Mouse (Mus musculus): ENCODE measurements around the gene Tfb2m.
A peak's percentile ranks its signal among the peaks of the same experiment; 100 is the strongest.

The Tfb2m gene

DNA sequence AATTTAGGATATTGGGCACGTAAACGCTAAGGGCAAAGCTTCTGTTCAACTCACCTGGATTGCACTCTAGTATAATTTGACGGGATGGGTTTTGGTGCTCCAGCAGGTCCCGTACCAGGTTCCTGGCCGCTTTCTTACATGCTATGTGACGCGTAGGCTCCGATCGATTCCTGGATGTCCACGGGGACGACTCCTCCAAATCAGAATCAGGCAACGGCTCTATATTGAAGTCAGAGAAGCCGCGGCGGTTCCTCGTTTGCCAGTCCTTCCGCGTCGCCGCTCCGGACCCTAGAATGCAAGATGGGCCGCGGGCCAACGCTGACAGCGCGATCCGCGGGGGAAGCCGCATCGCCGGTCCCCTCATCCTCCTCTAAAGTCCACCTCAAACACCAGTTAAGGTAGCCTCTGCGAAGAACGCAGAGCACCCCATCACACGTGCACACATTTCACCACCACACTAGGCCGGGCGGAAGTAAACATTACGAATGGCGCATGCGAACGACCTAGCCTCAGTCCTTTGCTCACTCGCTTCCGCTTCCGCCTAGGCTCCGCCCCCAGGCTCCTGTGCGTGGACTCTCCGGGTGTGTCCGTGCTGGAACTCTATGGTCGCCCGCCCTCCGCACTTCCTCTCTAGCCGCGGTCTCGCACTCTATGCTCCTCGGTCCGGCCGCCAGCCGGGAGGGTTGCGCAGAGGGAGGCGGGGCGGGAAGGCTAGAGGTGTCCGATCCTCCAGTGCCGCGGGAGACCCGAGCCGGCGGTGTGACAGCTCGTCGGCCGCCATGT, at the start of gene Tfb2m, which contains the start of gene Cnst:
Gene Tfb2m, minus strand, starts transcription at position 500 of the 783 bp plus-strand sequence.
Gene Cnst, plus strand, starts transcription at position 603 of the 783 bp plus-strand sequence.
- DNase-seq (ENCODE audit: low read depth), result peak; percentile 96

DNA sequence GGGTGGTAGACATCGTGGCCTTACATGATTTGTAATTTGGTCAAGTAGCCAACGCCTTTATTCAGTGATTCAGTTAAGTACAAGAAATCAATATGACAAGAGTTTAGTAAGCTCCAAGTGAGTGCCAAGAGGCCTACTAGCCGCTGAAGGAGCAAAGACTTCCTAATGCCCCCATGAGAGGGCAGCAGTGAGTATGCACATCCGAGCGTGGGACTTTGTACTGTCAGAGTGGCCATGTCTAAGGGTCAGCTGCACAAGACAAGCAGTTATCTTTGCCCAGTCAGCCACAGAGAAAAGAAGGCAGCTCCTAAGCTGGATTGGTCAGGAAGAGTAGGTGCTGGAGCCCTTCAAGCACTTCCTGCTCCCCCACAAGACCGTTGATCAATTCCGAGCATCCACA, 46.9 kb upstream of the Tfb2m start:
- peak; percentile 37 for DNase-seq (ENCODE audit: low read depth)

DNA sequence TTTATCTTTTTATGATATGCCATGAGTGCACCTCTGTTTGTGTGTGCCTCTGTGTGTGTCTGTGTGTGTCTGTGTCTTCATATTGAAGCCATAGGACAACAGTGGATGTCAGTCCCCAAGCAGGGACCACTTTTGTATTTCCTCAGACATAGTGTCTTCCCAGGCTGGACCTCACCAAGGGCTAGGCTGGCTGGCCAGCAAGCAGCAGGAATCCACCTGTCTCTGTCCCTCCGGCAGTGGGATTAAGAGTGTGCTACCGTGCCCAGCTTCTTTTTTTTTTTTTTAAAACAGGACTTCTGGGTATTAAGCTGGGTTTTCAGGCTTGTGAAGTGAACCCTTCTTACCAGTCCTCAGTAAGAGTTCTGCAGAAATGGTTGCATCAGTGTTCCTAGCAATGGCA, 46.1 kb upstream of the Tfb2m start:
- DNase-seq (ENCODE audit: low read depth), result no peak

DNA sequence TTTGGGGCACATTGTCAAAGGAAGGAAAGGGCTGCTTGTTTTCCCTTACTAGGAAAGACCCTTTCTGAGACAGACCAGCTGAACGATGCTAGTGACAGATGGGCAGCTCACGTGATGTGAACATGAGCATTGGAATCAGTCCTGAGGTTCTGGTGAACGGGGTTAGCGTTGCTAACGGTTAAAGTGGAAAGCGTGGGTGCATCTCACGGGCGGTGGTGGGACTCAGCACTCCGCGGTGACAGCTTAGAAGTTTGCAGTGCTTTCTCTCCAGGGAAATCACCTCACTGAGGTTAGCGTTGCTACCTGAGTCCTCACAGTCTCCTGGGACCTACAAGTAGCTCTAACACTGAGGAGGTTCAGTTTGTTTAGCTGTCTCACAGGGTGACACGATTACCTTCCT, 45.6 kb upstream of the Tfb2m start:
- no peak for DNase-seq (ENCODE audit: low read depth)

DNA sequence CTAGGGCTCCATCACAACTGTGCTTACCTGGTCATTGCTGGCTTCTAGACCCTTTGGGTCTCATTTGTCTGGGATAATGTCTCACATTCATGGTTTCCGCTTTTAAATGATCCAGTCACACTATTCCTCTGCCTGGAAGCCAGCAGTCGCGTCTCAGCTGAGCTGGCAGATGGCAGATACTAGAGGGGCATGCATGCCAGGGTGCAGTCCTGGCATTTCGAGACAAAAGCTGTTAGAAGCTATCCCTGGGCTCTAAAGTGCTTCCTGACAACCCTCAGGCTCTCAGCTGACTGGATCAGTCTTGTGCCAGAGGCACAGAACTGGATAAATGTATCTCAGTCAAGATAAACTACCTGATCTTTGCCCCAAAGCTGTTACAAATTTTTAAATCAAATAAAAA, 42.2 kb upstream of the Tfb2m start:
- no peak for DNase-seq (ENCODE audit: low read depth)

DNA sequence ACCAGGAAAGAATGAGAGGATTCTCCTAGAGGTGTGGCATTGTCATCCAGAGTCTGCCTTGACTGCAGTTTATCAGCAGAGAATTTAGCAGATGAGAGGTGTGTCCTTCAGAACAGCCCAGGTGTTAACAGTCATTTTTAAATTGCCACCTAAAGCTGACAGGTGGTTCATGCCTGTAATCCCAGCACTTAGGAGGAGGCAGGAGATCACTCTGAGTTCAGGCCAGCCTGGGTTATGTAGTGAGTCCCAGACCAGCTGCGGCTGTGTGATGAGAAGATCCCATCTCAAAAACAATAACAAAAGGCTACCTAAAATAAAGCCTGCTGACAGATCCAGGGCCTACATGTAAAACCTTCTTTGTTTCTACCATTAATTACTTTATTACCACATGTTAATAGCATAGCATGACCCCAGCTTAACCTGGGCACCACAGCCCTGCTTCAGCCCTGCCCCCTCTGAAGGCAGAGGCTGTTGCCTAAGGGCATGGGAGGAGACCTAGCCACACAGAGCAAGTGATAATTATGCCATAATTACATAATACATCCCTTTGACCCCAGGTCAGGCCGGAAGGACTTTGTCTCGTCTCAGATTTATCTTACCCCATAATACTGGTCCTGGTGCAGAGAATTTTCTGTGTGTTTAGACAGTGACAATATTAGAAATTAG, 40.5 kb upstream of the Tfb2m start:
- DNase-seq (ENCODE audit: low read depth), result no peak

DNA sequence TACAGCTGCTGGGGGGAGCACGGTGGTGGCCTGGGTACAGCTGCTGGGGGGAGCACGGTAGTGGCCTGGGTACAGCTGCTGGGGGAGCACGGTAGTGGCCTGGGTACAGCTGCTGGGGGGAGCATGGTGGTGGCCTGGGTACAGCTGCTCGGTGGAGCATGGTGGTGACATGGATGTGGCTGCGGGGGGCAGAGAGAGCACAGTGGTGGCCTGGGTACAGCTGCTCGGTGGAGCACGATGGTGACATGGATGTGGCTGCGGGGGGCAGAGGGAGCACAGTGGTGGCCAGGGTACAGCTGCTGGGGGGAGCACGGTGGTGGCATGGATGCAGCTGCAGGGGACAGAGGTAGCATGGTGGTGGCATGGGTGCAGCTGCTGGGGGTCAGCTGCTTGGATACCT, 39.6 kb upstream of the Tfb2m start:
- DNase-seq (ENCODE audit: low read depth), result no peak

DNA sequence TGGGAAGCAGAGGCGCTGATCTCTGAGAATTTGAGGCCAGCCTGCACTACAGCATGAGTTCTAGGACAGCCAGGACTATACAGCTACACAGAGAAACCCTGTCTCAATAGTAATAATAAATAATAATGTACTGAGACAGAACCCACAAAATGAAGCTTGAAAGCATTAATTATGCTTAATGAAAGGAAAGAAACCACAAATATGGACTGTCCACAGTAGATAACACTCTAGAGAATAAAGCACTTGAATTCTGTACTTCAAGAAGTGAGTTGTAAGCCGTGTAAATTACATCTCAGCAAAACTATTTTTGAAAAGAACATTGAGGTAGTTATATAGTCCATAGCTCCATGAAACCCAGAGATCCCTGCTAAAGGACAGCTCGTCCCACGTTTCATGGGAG, 38.2 kb upstream of the Tfb2m start:
- DNase-seq (ENCODE audit: low read depth), result no peak

DNA sequence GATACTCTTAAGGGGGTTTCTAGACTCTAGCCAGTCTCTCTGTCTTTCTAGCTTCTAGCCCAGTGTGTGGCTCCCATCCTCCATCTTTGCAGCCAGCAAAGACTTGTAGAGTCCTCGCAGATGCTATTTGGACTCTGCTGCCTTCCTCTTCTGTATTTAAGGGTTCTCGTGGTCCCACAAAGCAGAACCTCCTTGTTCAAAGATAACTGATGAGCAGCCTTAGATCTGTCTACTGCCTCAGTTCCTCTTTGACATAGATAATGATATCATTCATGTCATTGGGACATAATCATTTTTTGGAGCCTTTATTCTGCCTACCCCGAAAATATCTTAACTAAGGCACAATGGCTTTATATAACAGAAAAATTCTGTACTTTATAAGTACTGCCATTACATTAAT, 37.0 kb upstream of the Tfb2m start:
- no peak for DNase-seq (ENCODE audit: low read depth)

DNA sequence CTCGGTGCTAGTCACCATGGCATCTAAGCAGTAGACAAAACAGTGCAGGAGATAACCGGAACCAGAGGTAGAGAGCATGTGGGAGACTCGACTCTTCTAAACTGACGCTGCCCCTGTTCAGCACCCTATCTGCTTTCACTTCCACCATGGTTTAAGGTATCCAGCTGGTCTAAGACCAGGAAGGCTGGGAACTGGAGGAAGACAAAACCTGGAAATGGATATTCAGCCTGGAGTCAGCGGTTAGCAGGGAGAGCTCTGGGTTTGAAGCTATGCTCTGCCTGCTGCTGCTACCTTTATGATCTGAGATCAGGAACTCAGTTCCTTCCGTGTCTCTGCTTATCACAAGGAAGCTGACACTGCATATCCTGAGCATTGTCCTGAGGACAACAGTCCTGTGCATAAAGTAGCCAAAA, 36.0 kb upstream of the Tfb2m start:
- no peak for DNase-seq (ENCODE audit: low read depth)

DNA sequence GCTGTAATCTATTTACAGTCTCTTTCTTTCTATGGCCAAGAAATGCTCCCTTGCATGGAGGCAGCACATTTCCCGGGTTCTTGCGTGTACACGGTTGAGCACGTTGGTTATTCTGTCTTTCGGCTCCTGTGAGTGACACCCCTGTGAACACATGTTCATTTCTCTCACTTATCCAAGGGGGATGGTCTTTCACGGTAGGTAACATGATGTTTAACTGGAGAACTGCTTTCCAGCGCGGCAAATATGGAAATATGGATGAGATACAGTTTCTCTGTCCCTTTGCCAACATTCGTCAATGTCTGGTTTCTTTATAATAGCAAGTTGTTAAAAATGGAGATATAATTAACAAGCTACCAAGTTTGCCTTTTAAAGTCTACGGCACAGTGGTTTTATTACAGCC, 35.4 kb upstream of the Tfb2m start:
- DNase-seq (ENCODE audit: low read depth), result no peak

DNA sequence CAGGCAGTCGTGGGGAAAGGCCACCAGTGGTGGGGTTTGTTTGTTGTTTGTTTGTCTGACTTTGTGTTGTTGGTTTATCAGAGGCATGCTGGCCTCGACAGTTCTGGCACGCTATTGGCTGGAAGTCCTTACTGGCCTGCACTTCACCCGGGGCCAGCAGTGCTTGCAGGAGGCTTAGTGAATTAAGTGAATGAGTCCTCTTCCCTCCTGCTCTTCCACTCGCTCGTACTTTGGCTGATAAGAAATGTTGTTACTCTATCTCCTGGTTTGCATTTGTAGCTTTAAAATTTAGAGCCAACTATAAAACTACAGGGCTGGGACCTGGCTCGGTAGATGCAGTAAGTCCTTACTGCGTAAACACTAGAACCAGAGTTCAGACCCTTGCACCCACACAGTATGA, 34.1 kb upstream of the Tfb2m start:
- no peak for DNase-seq (ENCODE audit: low read depth)

DNA sequence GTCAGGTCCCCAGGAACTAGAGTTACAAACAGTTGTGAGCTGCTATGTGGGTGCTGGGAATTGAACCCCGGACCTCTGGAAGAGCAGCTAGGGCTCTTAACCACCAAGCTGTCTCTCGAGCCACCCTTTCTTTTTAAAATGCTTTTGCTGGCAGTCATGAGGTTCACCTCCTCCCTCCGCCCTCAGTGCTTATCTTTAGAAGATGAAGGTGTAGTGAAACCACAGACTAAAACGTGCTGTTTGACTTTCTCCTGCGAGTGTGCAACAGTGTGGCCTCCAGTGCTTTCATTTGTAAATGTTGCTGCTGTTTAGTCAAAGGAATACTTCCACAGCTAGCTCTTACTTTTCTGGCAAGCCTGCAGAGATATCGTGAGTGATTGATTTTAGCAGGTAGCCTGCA, 32.6 kb upstream of the Tfb2m start:
- peak; percentile 78 for DNase-seq (ENCODE audit: low read depth)

DNA sequence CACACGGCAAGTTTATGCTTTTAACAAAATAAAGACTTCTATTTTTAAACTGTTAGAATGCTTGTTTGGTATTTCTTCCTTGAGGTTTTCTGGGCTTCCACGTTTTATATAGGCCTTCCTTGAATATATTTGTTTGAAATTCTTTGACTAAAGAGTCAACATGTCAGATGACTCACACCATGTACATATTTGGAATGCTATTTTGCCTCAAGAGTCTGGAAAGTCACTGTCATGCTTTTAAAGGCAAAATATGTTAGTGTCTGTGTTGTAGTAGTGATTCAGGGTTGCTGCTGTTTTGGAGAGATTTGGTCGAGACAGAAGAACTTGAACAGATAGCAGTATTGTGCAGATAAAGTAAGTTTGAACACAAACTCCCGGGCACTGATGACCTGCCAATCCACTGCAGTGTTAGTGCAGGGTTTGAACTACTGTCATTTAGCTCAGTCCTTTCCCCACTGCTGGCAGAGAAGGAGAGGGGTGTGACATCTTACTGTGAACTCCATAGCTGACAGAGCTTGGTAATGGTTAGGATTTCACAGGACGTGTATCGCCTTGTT, 27.7 kb upstream of the Tfb2m start:
- DNase-seq (ENCODE audit: low read depth), result no peak

DNA sequence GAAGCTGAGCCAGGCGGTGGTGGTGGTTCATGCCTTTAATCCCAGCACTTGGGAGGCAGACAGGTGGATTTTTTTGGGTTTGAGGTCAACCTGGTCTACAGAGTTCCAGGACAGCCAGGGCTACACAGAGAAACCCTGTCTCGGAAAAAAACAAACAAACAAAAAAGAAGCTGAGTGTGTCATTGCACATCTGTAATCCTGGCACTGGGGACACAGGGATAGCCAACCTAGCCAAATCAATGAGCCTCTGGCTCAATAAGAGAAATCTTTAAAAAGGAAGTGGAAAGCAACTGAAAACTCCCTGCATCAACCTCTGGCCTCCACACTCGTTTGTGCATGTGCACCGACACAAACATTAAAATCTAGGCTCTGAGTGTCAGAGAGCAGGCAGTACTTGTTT, 25.6 kb upstream of the Tfb2m start:
- no peak for DNase-seq (ENCODE audit: low read depth)

DNA sequence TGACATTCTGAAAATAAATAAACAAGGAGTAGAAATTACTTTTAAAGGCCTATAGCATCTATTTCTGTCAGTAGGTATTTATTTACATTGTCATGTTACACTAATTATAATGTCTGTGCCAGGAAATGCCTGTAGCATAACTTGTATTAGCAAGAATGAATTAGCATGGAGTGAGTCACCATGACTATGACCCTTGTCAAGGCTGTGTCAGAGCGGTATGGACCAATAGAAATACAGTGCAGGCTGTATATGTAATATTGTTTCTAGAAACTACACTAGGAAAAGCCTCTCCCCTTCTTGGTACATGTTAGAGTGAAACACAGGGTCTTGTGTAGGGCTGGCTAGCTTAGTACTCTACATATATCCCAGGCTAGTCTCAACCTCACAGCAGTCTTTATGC, 24.4 kb upstream of the Tfb2m start:
- DNase-seq (ENCODE audit: low read depth), result no peak

DNA sequence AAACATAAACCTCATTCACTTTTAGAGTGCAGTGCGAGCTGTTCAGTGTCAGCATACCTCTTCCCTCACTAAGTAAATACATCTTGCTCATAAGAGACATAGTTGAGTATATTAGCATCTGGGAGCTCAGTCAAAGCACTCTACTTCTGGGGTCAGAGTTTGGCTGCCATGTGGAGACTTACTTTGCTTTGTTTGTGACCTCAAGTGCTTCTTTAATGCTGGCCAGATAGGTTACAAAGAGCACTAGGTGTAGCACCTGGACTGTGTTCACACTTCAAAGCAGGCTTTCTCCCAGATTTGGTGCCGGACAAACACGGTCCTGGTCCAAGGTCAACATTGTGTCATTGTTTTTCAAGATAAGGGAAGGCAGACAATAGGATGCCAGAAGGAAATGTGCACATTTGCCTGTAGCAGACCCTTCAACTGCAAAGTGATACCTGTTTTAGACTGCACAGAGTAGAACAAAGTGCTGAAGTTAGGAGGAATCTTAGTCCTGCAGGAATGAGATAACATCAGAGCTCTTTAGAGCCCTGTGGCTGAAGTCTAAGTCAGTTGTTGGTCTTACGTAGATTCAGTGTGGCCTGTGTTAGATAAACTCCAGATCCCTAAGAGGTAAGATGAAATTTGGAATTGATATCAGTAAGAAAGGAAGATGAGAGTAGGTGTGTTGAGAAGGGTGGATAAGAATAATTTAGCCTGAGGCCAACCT, 22.8 kb upstream of the Tfb2m start:
- DNase-seq (ENCODE audit: low read depth), result no peak

DNA sequence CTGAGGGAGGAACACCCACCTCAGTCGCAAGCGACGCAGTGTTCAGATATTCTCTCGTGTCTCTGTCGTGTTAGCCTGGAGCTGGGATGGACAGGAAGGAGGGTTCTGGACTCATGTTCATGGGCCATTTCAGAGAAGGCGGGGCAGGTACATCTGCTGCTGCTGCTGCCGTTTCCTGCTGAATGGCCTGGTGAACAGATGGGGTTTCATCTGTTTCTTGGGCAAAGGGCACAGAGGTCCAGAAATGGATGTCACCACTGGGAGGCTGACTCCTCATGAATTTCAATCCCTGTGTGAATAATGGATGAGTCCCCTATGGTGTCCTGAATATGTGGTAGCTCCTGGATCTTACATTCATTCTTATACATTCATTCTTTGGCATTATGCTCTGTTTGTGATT, 21.5 kb upstream of the Tfb2m start:
- no peak for DNase-seq (ENCODE audit: low read depth)

DNA sequence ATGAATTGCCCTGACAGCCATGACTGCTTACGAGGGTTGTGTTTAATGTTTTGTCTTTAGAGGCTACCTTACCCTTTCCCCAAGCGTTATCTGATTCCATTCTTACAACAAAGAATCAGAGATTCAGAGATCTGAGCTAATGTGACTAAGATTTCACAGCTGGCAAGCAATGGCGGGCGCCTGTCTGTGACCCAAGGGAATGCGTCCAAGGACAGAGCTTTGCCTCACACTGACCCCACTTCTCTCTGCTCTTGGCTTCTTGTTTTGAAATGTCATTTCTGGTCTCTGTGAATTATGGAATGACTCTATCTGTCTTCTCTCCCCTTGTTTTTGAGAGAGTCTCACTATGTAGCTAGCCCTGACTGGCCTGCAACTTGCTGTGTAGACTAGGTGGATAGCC, 17.9 kb upstream of the Tfb2m start:
- DNase-seq (ENCODE audit: low read depth), result no peak

DNA sequence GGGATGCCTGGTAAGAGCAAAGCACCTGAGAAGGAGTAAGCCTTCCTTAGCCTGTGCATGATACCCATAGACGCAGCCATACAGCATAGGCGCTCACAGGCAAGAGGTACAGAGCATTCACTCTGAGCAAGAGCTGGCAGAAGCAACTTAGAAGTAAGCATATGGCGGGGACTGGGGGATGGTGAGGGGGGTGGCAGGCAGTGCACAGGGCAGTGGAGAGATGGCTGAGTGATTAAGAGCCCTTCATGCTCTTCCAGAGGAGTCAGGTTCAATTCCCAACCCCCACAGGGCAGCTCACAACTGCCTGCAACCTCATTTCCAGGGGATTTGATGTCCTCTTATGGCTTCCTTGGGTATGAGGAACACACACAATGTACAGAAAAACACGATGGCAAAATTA, 17.1 kb upstream of the Tfb2m start:
- DNase-seq (ENCODE audit: low read depth), result no peak

DNA sequence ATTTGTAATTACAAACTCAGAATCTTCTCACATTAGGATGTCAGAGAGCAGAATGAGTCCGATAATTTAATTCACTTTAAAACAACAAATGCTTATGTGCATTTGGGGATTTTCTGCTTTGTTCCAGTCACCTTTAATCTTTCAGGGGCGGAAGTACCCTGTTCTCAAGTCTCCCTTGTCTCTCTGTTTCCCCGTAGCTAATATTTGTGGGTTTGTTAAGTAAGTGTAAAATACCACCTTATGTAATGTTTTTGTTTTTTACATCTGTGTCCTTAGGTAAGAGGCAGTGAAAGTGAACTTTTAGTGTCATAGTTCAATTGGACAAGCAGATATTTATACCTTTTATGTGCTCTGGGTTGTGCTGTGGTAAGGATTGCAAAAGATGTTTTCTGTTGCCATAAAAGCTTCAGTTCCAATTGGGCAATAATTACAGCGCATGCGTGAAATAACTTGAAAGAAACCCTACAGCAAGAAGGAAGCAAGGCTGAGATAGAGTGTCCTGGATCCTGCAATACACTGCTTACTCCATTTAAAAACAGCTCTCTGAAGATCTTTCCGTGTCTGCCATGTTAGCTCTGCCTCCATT, 14.9 kb upstream of the Tfb2m start:
- DNase-seq (ENCODE audit: low read depth), result peak; percentile 48

DNA sequence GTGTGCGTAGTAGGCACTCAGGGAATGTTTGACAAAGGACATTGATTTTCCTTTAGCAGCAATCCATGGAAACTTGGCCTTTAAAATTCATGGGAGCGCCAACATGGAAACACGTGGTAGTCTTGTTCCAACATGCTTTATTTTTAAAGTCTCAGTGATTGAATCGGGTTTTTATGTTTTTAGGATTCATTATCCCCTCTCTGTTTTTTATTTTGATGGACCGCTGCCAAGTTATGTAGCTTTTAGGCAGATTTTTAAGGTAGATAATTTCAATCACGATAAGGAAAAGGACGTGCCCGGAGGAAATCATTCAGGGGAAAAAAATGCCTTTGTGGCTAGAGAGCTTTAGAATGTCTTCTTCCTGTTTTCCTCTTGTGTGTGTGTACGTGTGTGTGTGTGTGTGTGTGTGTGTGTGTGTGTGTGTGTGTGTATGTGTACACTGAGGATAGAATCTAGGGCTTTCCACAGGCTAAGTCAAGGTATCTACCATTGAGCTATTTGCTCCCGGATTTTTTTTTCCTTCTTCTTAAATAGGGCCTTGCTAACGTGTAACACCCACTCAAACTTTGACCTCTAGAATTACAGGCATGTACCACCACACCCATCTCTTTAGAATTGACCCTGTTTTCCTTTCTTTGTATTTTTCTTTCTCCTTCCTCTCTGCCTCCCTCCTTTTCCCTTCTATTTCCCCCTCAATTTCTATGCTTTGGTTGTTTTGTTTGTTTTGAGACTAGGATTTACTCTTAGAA, 13.6 kb upstream of the Tfb2m start:
- peak; percentile 58 for DNase-seq (ENCODE audit: low read depth)
